Mouse (Mus musculus) cortical plate, adult 2 months (tissue): ENCODE data around the gene Golga4.

Source experiments
- CTCF ChIP-seq: fragments of 200-500 bp; IDR thresholded peaks from 2 replicates; pipeline ENCODE4 v1.5.1; 2011; ENCODE audit warnings: mild to moderate bottlenecking, control low read depth, low read length; ENCODE audit not compliant: insufficient read depth; ENCODE audit errors: extremely low read depth
- POLR2A ChIP-seq: fragments of 200-500 bp; IDR thresholded peaks from 2 replicates; pipeline ENCODE4 v1.6.1; 2011; ENCODE audit warnings: mild to moderate bottlenecking, low read length, control low read depth; ENCODE audit not compliant: insufficient read depth; ENCODE audit errors: extremely low read depth

- TF ChIP-seq CTCF (no peak), POLR2A (no peak)
Measured at GRCm38 (mm10) chr9:118537463-118538339, 31.6 kb downstream of the Golga4 start.
